Mouse (Mus musculus) brown adipose tissue, adult 24 weeks (tissue): ENCODE data around the gene Fasn. TPM values are rescaled to one million over a fixed set of nuclear protein-coding genes. Genes with fewer than 3 reads are reported as not detected.
"Not testable (repeated sequence)": the region's sequence is repeated elsewhere in the genome, so short reads cannot be mapped to it uniquely, and the experiment has no call there.

Experiments used
- H3K27ac ChIP-seq: fragments of 200-500 bp; replicated peaks from 2 replicates; pipeline ENCODE4 v1.5.1; 2012; ENCODE audit warnings: low read depth, mild to moderate bottlenecking, low read length
- H3K4me1 ChIP-seq: fragments of 200-500 bp; 2 replicates; pipeline ENCODE4 v1.6.1; 2012; ENCODE audit warnings: low read length, mixed read lengths; ENCODE audit not compliant: control insufficient read depth, insufficient read depth, insufficient read length
- H3K4me3 ChIP-seq: fragments of 200-500 bp; 2 replicates; pipeline ENCODE4 v1.5.1; 2012; ENCODE audit warnings: low read depth, mild to moderate bottlenecking, low read length, moderate library complexity; ENCODE audit not compliant: insufficient read depth
- polyA plus RNA-seq: library from polyadenylated mRNA; stranded (reverse); fragments of >200 nt; gene quantifications from 2 replicates; pipeline ENCODE4 v1.2.4, GENCODE M21; 2012; ENCODE audit not compliant: missing spikeins, insufficient read depth, insufficient read length

Gene Fasn
- polyA plus RNA-seq, 1 experiment, result 5,806 TPM

DNA sequence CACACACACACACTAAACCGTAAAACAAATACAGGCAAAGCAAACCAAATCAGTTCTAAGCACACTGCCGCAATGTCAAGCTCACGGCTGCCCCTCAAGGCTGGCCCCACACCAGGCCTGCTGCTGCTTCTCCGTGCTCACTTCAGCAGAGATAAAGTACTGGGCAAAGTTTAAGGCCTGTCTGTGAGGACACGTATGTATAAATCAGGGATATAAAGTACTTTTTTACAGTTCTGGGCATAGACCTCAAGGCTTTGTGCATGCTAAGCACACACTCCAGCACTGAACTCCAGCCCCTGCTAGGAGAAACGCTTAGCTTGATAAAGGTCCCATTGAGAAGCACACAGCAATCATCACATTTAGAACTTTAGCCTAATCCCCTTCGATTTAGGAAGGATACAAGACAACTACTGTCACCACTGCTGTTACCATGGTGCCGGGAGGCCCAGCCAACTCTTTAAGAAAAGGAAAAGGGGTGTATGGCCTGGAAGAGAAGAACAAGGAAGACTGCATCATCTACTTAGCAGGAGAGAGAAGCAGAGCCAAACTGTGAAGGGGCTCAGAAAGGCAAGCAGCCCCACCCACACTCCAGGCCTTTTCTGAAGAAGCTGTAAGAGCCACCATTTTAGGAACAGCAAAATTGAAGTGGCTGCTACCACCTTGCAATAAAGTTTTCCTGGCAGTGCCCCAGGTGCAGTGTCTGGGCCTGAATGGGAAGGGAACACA lies 9.4 kb upstream of the Fasn start:
- Histone ChIP-seq H3K4me3 (no peak overlapping the region), H3K27ac (no peak overlapping the region), H3K4me1 (no peaks in the 10 kb centered on the region; the same call in 1 of the 2 replicates)

DNA sequence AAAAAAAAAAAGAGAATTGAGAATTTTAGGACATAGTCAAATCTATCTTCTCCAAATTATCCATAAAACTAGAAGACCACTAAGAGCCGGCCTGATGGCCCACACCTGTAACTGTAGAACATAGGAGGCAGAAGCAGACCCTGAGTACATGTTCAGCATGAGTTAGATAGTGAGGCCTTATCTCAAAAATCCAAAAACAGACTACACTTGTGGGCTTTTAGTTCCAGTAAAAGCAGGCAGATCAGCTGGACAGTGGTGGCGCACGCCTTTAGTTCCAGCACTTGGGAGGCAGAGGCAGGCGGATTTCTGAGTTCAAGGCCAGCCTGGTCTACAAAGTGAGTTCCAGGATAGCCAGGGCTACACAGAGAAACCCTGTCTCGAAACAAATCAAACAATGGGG lies 8.6 kb upstream of the Fasn start:
- H3K4me3 ChIP-seq, H3K27ac ChIP-seq, H3K4me1 ChIP-seq: not testable (repeated sequence)

DNA sequence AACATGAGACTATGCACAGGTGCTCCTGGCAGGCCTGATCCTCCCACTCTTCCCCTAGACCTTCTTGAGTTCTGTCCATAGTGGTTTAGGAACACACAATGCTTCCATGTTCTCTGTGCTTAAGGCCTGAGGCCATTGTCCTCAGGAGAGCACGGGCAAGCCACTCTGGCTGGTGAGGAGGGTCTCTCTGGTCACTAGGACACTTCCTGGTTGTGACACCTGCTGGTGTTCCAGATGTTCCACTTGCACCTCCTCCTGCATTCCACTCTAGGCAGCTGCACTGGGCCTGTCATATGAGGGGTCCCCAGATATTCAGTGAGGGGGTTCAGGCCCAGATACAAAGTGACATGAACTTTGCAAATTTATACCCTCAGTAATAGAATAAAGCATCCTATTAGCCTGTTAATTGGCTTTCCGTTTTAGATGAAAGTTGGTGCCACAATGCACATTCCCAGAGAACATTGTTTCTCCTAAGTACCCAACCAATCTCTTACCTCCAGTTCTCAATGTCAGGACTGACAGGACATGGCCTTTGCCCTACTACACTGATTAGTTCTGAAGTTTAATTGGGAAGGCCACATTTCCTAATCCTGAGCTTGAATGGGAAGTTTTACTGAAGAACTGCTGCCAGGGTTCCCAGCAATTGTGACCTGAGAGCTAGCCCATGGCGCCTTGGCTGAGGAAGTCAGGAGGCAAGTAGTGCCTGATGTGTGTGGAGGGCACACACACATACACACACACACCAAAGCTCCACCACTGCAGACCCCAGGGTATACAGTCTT lies 7.5 kb upstream of the Fasn start:
- Histone ChIP-seq H3K27ac (no peak overlapping the region), H3K4me1 (no peaks in the 10 kb centered on the region; the same call in 1 of the 2 replicates), H3K4me3 (no peak overlapping the region)

DNA sequence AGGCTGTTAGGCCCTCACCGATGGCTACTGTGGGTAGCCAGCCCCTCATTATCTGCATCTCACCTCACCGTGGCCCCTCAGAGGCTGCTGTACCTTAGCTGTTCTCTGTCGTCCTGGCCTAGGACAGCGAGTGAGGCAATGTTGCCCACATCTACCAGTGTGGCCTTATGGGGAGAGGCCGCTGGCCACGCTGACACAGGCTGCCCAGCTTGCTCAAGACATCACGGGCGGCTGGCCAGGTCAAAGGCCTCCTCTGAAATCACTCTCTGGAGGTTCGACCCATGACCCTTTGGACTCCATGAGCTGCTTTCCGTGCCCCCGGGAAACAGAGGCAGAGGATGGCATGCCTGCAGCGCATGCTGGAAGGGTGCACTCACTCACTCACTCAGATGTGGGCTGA lies 6.3 kb upstream of the Fasn start:
- H3K27ac ChIP-seq, result no peak overlapping the region

DNA sequence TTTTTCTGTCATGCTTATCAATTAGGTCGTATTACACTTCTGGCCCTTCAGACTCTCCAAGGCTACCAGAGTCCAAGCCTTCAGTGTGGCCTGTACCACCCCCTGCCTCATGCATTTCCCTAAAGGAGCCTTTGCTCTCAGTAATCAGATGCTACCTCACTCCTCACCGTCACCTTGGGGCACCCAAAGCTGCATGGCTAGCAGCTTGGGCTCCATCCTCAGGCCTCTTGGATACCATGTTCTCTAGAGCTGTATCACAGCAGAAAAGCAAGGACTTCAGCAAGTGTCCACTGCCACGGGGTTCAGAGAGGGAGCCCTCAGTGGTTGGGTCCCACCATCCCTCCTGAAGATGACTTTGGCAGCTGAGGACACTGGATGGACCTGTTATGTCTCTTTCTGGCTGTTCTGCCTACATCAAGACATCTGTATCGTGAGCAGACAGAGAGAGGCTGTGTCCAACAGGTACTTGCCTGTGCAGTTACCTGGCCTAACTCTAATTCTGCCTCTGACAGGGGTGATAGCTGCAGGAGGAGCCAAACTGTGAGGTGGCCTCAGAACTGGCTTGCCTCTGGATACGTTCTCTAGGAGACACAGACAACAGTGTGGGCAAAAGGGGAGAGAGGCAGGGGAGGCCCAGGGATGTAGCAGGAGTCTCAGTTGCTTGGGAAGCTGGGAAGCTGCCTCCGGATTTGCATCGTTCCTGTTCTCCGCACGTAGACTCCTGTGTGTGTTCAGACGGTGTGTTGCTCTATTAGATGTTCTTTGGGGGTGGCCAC lies 5.6 kb upstream of the Fasn start:
- Histone ChIP-seq H3K27ac (no peak overlapping the region), H3K4me3 (no peak overlapping the region), H3K4me1 (peaks cover 2% of the 10 kb centered on the region; the same call in 1 of the 2 replicates)

More for the DNA sequence above, 6.3 kb upstream of the Fasn start:
- H3K4me3 ChIP-seq, result no peak overlapping the region
- no peaks in the 10 kb centered on the region; the same call in 1 of the 2 replicates for H3K4me1 ChIP-seq

DNA sequence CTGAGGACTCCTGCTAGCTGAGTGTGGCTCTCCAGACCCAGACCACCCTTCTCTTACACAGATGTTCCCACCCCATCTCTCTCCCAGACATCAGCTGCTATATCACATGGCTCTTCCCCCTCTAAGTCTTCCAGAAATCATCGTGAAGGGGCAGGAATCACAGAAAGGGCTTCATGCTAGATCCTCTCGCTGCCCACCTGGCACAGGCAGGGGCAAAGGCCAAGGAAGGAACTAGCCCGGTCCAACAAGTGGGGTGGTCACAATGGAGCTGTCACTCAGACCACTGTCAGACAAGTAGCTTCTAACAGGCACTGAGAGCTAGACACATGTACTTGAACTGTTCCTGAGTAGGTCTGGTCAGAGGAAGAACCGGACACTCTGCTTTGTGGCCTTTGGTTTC lies 4.1 kb upstream of the Fasn start:
- Histone ChIP-seq H3K4me1 (peaks cover 2% of the 10 kb centered on the region; the same call in 1 of the 2 replicates), H3K4me3 (no peak overlapping the region), H3K27ac (no peak overlapping the region)

DNA sequence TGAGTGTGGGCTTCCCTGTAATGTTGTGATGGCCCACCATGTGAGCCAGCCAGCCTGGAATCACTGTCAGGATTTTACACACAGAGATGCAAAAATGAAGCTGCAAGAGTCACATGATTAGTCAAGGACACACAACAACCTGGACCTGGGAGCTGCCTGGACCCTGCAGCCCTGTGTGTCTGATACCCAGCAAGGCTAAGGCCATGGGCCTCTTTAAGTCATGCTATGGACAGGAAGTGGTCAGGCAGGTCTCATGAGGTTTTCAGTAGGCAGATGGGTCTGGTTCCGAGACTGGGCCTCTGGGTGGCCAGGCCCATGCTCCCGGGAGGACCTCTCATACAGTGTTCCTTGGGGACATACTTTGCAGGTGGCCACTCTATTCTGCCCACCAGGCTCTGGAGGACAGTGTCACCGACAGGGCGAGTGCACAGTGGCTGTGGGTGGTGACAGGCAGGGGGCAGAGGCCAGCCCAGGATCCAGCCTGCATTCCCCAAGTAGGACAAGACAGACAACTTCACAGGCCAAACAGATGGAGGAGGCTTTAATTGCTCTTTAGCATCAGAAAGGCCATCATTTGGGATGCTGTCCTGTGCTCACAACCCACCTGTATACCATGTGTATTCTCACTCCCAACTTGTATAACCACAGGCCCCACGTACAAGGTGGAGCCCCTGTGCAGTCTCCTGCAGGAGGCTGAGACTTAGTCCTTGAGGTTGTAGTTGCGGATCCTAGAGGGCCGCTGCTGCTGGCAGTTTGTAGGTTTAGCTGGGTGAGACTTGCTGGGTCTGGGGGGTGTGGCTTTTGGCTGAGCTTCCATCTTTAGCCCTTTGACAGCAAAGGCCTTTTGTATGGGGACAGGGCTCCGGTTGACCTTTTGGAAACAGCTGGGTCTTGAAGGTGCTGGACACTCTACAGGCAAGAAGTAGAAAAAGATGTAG lies 1.9 kb upstream of the Fasn start:
- peaks cover 5% of the 10 kb centered on the region for H3K4me1 ChIP-seq
- no peak overlapping the region for H3K4me3 ChIP-seq
- no peak overlapping the region for H3K27ac ChIP-seq

DNA sequence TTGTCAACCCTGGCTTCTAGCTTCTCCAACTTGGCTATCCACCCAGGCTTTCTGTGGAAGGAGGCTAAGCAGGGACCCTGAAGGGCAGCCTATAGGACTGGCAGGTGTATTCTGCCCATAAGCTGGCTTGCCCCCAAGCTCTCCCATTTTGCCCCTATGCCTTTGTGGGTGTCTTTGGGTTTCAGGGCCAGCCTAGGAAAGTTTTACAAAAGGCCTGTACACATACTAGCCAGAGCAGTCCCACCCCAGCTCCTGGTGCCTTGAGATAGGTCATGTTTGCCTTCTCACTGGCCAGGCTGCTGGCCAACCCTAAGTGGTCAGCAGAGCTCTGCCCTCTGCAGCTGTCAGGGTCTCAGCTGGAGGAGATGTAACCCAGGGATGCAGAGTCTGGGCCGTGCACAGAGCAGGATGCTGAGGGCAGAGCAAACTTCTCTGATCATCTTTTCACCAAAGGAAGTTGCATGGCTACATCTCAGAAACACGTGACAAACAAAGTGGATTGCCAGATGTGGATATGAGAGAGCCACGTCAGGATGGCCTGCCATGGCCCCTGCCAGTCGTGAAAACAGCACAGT lies 1.0 kb upstream of the Fasn start:
- peaks cover 5% of the 10 kb centered on the region for H3K4me1 ChIP-seq
- H3K4me3 ChIP-seq, result no peak overlapping the region
- H3K27ac ChIP-seq, result no peak overlapping the region

DNA sequence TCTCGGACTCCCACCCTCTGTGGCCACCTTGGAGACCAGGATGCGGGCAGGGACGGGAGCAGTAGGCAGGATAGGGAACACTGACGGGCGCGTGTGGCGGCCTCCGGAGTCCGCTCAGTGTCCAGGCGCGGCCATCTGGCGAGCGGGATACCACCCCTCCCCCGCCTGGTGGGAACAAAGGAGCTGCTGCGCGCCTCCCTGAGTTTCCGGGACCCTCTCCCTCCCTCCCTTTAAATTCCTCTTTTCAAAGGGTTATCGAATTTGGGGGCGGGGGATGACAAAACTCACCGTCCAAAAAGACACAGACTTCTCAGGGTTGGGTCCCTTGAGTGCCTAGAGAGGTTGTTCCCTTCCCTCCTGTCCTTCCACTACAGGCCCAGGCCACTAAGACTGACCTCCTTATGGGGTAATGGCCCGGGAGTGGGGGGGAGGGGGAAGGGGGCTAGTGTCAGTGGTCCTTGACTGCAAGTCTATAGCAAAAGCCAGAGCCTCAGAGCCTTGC lies 491 bp upstream of the Fasn start:
- Histone ChIP-seq H3K4me1 (peaks cover 5% of the 10 kb centered on the region), H3K4me3 (peak overlapping the region; percentile 78), H3K27ac (peak overlapping the region; percentile 28; the same call in 1 of the 2 replicates)

DNA sequence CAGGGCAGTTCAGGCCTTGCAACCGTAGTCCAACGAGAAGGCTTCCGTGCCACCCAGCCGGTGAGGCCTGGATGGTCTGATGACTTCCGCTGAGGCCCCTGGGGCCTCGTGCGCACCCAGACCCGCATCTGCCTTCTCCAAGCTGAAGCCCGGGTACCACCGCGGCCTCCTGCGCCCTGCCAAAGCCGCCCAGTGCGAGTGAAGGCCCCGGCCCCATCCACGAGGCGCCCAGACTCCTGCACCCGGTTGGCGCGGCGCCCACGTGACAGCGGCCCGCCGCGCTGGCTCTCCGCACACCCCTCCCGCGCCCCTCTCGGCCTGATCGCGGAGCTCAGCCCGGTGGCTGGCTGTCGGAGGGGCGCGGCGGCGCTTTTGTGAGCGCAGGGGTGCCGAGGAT lies 798 bp downstream of the Fasn start:
- peak overlapping the region; percentile 11 for H3K27ac ChIP-seq
- peak overlapping the region; percentile 78 for H3K4me3 ChIP-seq
- peaks cover 5% of the 10 kb centered on the region for H3K4me1 ChIP-seq

DNA sequence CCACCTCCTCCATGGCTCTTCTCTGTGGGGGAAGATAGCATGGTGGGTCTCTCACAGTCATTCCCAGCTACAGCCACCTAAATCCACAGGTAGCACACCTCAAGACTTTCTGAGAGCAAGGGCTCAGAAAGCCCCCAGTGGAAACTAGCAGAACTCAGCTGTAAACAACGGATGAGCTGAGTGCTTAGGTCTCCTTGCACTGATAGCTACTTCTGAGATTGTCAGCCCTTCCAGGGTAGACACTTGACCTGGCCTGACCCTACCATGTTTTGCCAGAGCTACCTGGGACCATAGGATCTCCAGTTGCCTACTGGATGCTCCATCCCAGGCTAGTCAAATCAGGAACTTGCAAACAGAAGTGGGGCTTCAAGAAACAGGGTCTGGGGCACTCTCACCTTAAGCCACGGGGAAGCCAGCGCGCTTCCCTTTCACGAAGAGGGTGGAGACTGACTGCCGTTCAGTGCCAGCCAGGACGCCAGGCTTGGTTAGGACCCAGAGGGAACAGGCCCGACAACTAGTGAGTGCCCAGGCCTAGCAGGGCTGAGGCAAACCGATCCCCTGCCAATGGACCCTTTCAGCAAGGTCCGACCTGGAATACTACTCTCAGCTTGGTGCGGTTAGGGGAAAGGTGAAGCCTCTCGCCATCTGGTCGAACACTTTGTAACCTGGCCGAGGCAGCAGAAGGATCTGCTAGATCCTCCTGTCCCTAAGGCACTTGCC lies 1.4 kb downstream of the Fasn start:
- H3K27ac ChIP-seq, result peak overlapping the region; percentile 11
- H3K4me3 ChIP-seq, result peak overlapping the region; percentile 78
- H3K4me1 ChIP-seq, result peaks cover 5% of the 10 kb centered on the region

DNA sequence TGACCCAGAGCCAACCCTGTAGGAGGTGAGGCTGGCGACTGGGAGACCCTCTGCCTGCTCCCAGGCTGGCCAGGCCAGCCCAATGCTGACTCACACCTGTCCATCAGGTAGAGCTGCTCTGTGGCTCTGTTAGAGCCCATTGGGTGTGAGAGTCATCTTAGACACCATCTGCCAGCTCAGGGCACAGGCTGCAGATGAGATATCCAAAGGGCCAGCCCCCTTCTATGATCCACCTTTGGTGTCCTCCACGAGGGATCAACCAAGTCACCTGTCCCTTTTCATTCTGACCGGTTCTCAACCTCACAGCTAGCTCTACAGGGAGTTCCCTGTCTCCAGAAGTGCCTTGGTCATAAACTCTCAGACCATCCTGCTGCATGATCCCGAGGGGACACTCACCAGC lies 2.0 kb downstream of the Fasn start:
- H3K4me1 ChIP-seq, result peaks cover 5% of the 10 kb centered on the region
- H3K27ac ChIP-seq, result no peak overlapping the region
- H3K4me3 ChIP-seq, result peak overlapping the region; percentile 78

DNA sequence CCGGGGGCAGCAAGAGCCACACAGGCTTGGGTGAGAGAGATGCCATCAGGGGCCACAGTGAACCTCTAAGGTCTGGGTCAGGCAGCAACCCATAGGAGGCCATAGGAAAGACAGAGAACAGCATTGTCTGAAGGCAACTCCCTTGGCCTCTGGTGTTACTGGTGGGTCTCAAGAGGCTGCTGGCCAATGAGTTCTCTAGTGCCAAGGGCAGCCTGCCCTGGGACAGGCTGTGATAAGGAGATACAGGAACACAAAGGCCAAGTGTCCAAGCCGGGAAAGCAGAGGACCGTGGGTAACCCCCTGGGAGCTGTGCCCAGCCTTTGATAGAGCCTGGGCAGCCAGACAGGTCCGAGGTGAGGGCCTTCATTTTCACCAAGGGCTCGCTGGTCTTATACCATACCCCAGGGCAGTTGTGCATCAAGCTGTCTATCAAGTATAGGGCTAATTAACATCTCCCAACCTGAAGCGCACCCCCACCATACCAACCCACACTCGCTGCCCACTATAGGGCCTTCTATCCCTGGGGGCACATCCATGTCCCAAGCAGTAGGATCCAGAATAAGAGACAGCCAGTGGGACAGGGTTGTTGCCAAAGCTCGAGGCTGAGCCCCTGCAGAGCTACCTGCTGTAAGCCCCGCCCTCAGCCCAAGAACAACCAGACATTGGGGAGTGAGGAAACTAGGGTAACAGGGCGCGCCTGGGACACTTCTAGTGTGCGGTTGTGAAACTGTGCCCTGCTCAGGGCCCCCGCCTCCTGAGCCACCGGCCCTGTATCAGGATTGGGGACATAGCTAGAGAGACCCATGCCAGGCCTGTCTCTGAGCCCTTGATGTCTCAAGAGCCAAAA lies 3.0 kb downstream of the Fasn start:
- H3K27ac ChIP-seq, result no peak overlapping the region
- peaks cover 5% of the 10 kb centered on the region for H3K4me1 ChIP-seq
- H3K4me3 ChIP-seq, result peak overlapping the region; percentile 78
